Mouse (Mus musculus) myocyte (in vitro differentiated cells): Measurements from ENCODE around the gene Syngr2. TPM values are rescaled to one million over a fixed set of nuclear protein-coding genes. Genes with fewer than 3 reads are reported as not detected.

Experiments used
- H3K27me3 ChIP-seq: one replicate; pipeline ENCODE4 v1.6.1; 2011; ENCODE audit not compliant: control insufficient read depth, insufficient read depth, insufficient read length
- H3K36me3 ChIP-seq: one replicate; pipeline ENCODE4 v1.6.1; 2011; ENCODE audit not compliant: control insufficient read depth, insufficient read depth
- H3K4me2 ChIP-seq: one replicate; pipeline ENCODE4 v1.6.1; 2011; ENCODE audit warnings: low read depth, control low read depth
- H3K4me3 ChIP-seq: one replicate; pipeline ENCODE4 v1.5.1; 2011; ENCODE audit warnings: mild to moderate bottlenecking, control low read depth, moderate library complexity
- H3K79me2 ChIP-seq: one replicate; pipeline ENCODE4 v1.6.1; 2011; ENCODE audit not compliant: control insufficient read depth, insufficient read depth
- H3ac ChIP-seq: one replicate; pipeline ENCODE4 v1.6.1; 2011; ENCODE audit not compliant: control insufficient read depth, insufficient read length
- CEBPB ChIP-seq: IDR thresholded peaks from 2 replicates; pipeline ENCODE4 v1.6.1; 2011; ENCODE audit warnings: mild to moderate bottlenecking, moderate library complexity; ENCODE audit not compliant: poor library complexity, insufficient read depth, severe bottlenecking
- E2F4 ChIP-seq: IDR thresholded peaks from one replicate; pipeline ENCODE4 v1.6.1; 2011; ENCODE audit warnings: mild to moderate bottlenecking, control low read depth, moderate library complexity; ENCODE audit not compliant: insufficient read depth
- MAX ChIP-seq: IDR thresholded peaks from one replicate; pipeline ENCODE4 v1.6.1; 2011; ENCODE audit warnings: low read depth, mild to moderate bottlenecking, control low read depth
- MYOD1 ChIP-seq, 3 experiments: IDR thresholded peaks; one replicate each; pipeline ENCODE4 v1.6.1; 2011; ENCODE audit warnings: control low read depth in 2 of 3, low read depth in 2 of 3, mild to moderate bottlenecking in 2 of 3, moderate library complexity in 1 of 3; ENCODE audit not compliant: insufficient read length in 2 of 3, control insufficient read depth in 1 of 3
- MYOG ChIP-seq, 3 experiments: IDR thresholded peaks; one replicate each; pipeline ENCODE4 v1.6.1; 2011; ENCODE audit warnings: control low read depth in 2 of 3, low read depth in 2 of 3, mild to moderate bottlenecking in 2 of 3; ENCODE audit not compliant: insufficient read length in 2 of 3, control insufficient read depth in 1 of 3, insufficient read depth in 1 of 3
- POLR2A ChIP-seq: IDR thresholded peaks from one replicate; pipeline ENCODE4 v1.6.1; 2011; ENCODE audit warnings: low read depth, mild to moderate bottlenecking, control low read depth, moderate library complexity; ENCODE audit not compliant: insufficient read length
- POLR2AphosphoS2 ChIP-seq: IDR thresholded peaks from one replicate; pipeline ENCODE4 v1.6.1; 2011; ENCODE audit warnings: low read depth, control low read depth; ENCODE audit not compliant: insufficient read length
- REST ChIP-seq: IDR thresholded peaks from one replicate; pipeline ENCODE4 v1.6.1; 2011; ENCODE audit warnings: mild to moderate bottlenecking, control low read depth, moderate library complexity; ENCODE audit not compliant: insufficient read depth, insufficient read length
- SRF ChIP-seq: IDR thresholded peaks from one replicate; pipeline ENCODE4 v1.6.1; 2011; ENCODE audit warnings: low read depth; ENCODE audit not compliant: control insufficient read depth, insufficient read length
- TCF12 ChIP-seq: IDR thresholded peaks from one replicate; pipeline ENCODE4 v1.6.1; 2011; ENCODE audit warnings: mild to moderate bottlenecking, control low read depth; ENCODE audit not compliant: poor library complexity, insufficient read depth, severe bottlenecking
- TCF3 ChIP-seq: IDR thresholded peaks from one replicate; pipeline ENCODE4 v1.6.1; 2011; ENCODE audit warnings: low read depth, control low read depth; ENCODE audit not compliant: insufficient read length
- USF1 ChIP-seq: IDR thresholded peaks from one replicate; pipeline ENCODE4 v1.6.1; 2011; ENCODE audit warnings: low read depth, mild to moderate bottlenecking, control low read depth, moderate library complexity
- polyA plus RNA-seq: library from polyadenylated mRNA; unstranded; fragments of >200 nt; fragmentation: generic; extraction: Trizol; gene quantifications from one replicate; pipeline ENCODE4 v1.2.1, GENCODE M21; 2012; ENCODE audit warnings: missing spikeins

Syngr2 gene
- polyA plus RNA-seq, 1 experiment = 109 TPM

DNA sequence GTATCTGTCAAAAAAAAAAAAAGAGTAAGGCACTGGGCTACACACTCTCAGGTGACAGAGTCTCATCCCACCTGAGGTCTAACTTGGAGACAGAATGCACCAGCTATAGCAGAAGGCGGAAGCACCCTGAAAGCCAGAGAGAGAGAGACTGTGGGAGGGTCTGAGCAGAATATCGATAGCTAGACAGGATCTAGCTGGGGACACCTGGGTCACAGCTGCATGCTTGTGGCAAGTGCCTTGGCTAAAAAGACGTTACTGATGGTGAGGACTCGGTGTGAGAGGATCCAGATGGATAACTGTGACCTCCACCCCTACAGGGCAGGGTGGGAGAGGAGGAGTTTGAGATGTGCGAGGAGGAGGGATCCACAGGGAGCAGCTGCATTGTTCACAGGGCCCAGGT, 12.5 kb upstream of the Syngr2 start:
- Histone ChIP-seq H3K27me3 (no peaks in the 10 kb centered on the region), H3K4me3 (no peak overlapping the region), H3K79me2 (no peaks in the 10 kb centered on the region), H3K4me2 (no peak overlapping the region), H3K36me3 (no peaks in the 10 kb centered on the region), H3ac (no peak overlapping the region)
- TF ChIP-seq POLR2A (no peak), TCF12 (no peak), SRF (no peak), CEBPB (no peak), POLR2AphosphoS2 (no peak), E2F4 (no peak), MYOD1 (IDR thresholded peaks at IDR 0.05; ENCODE audit: control insufficient read depth in 1 of 3, insufficient read length in 2 of 3, low read depth in 2 of 3) (no peak), MYOG (IDR thresholded peaks at IDR 0.05; ENCODE audit: control insufficient read depth in 1 of 3, insufficient read depth in 1 of 3, insufficient read length in 2 of 3, low read depth in 2 of 3) (no peak), MAX (no peak), USF1 (no peak), REST (no peak), TCF3 (no peak)

DNA sequence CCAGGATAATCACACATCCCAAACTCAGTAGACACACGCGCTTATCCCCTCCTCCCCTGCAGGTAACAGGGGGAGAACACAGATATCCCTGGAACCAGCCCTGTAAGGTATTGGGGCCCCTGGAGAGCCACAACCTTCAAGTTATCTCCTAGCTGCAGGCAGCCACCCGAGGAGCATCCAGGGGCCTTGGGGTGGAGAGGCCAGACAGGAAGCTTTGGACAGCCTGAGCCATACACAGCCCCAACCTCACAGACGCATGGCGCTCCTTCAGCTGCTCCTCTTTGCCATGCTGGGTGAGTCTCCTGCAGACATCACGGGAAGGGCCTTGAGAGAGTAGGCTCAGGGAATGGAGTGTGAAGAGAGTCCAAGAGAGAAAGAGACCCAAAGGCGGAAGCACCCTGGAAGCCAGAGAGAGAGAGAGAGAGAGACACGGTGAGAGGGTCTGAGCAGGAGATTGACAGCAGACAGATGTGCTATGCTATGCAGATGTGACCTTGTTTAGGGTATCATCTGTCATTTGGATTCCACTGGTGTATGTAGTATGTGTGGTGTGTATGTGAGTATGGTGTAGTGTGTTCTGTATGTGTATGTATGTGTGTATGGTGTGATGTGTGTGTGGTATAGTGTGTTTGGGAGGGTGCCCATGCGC, 11.8 kb upstream of the Syngr2 start, which contains the start of gene 6030468B19Rik:
TSS of gene 6030468B19Rik (plus strand) at position 150 of the 649 bp plus-strand sequence.
- Histone ChIP-seq H3ac (no peak within 1 kb of the TSS), H3K4me3 (no peak within 1 kb of the TSS), H3K4me2 (no peak within 1 kb of the TSS), H3K27me3 (no peaks in the 10 kb centered on the region), H3K79me2 (no peaks in the 10 kb centered on the region), H3K36me3 (no peaks in the 10 kb centered on the region)
- TF ChIP-seq MYOD1 (IDR thresholded peaks at IDR 0.05; ENCODE audit: control insufficient read depth in 1 of 3, insufficient read length in 2 of 3, low read depth in 2 of 3) = peak in 2 of 3 experiments; percentile 35 to 69
- TF ChIP-seq E2F4 = no peak

DNA sequence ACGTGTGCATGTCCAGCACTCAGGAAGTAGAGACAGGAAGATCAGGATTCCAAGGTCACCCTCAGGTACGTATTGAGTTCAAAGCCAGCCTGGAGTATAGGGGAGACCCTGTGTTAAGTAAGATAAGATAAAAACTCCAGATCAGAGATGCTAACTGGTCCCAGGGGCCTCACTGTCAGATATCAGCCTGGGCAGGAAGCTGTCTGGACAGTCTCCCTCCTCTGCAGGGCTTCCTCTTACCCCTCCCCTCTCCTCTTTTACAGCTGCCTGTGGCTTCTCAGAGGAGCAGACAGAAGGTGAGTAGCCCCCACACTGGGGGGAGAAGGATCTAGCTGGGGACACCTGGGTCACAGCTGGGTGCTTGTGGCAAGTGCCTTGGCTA, 11.3 kb upstream of the Syngr2 start:
- no peaks in the 10 kb centered on the region for H3K27me3 ChIP-seq
- no peak overlapping the region for H3K4me2 ChIP-seq
- TF ChIP-seq REST (no peak), CEBPB (no peak), E2F4 (no peak)
- H3ac ChIP-seq = no peak overlapping the region
- no peak overlapping the region for H3K4me3 ChIP-seq
- no peaks in the 10 kb centered on the region for H3K79me2 ChIP-seq
- no peaks in the 10 kb centered on the region for H3K36me3 ChIP-seq

GRCm38 (mm10) chr11:117799174-117799573, 10.3 kb upstream of the Syngr2 start:
- H3K27me3 ChIP-seq = no peaks in the 10 kb centered on the region
- no peak overlapping the region for H3K4me2 ChIP-seq
- no peaks in the 10 kb centered on the region for H3K79me2 ChIP-seq
- no peak overlapping the region for H3K4me3 ChIP-seq
- TF ChIP-seq MYOD1 (IDR thresholded peaks at IDR 0.05; ENCODE audit: control insufficient read depth in 1 of 3, insufficient read length in 2 of 3, low read depth in 2 of 3) = no peak
- TF ChIP-seq MYOG (IDR thresholded peaks at IDR 0.05; ENCODE audit: control insufficient read depth in 1 of 3, insufficient read depth in 1 of 3, insufficient read length in 2 of 3, low read depth in 2 of 3) = no peak
- TF ChIP-seq E2F4 = no peak
- no peak overlapping the region for H3ac ChIP-seq
- H3K36me3 ChIP-seq = no peaks in the 10 kb centered on the region

- TF ChIP-seq MYOD1 (IDR thresholded peaks at IDR 0.05; ENCODE audit: control insufficient read depth in 1 of 3, insufficient read length in 2 of 3, low read depth in 2 of 3) = no peak
- no peak for TF ChIP-seq POLR2A
- no peak for TF ChIP-seq POLR2AphosphoS2
- TF ChIP-seq USF1 = no peak
- TF ChIP-seq TCF3 = no peak
- TF ChIP-seq E2F4 = no peak
- TF ChIP-seq TCF12 = no peak
- TF ChIP-seq CEBPB = no peak
- no peak for TF ChIP-seq SRF
- TF ChIP-seq MAX = no peak
- no peak for TF ChIP-seq MYOG (IDR thresholded peaks at IDR 0.05; ENCODE audit: control insufficient read depth in 1 of 3, insufficient read depth in 1 of 3, insufficient read length in 2 of 3, low read depth in 2 of 3)
Observed at GRCm38 (mm10) chr11:117800038-117800437, 9.4 kb upstream of the Syngr2 start.

More at GRCm38 (mm10) chr11:117800038-117800437, 9.4 kb upstream of the Syngr2 start:
- H3K36me3 ChIP-seq = no peaks in the 10 kb centered on the region
- no peaks in the 10 kb centered on the region for H3K79me2 ChIP-seq
- H3K4me3 ChIP-seq = no peak overlapping the region
- no peak overlapping the region for H3K4me2 ChIP-seq
- H3ac ChIP-seq = no peak overlapping the region
- H3K27me3 ChIP-seq = no peaks in the 10 kb centered on the region
